Mouse (Mus musculus) gastrocnemius, postnatal 36 days (tissue): ENCODE data around the gene Gm2832. TPM values are rescaled to one million over a fixed set of nuclear protein-coding genes. Genes with fewer than 3 reads are reported as not detected.
"Not testable (repeated sequence)": the region's sequence is repeated elsewhere in the genome, so short reads cannot be mapped to it uniquely, and the experiment has no call there.

Source experiments
- DNase-seq, 2 experiments: peaks; one replicate each; pipeline ENCODE4 v3.0.0; 2022
- intact Hi-C: fragments of 180-260 bp; cut with DNase I; formaldehyde crosslinking; loops from one replicate; pipeline ENCODE4 v1.15.1; 2025
- long read RNA-seq, 2 experiments: library from polyadenylated mRNA; stranded (forward); transcript quantifications; one replicate each; pipeline ENCODE4 v2.0.0; 2021
- total RNA-seq, 2 experiments: library from RNA; stranded (reverse); gene quantifications; 2 replicates each; pipeline ENCODE4 v1.2.3; 2021

Gene Gm2832
- not detected for total RNA-seq
- long read RNA-seq, experiment 1 = 0 reads
- long read RNA-seq, experiment 2 = 0 reads

- DNase-seq, intact Hi-C loops: not testable (repeated sequence)
Observed at GRCm38 (mm10) chr14:41278505-41278904, at the start of gene Gm2832. Gm2832 (plus strand) TSS chr14:41278805.

GRCm38 (mm10) chr14:41263296-41263695, 15.3 kb upstream of the Gm2832 start:
- DNase-seq, intact Hi-C loops: not testable (repeated sequence)

GRCm38 (mm10) chr14:41263853-41264755, 14.5 kb upstream of the Gm2832 start:
- peak; percentile 4 to 18 for DNase-seq
- intact Hi-C loops = not testable (repeated sequence)

- peak; percentile 7 to 19 for DNase-seq
- intact Hi-C loops = not testable (repeated sequence)
Observed at GRCm38 (mm10) chr14:41264756-41265566, 13.6 kb upstream of the Gm2832 start.

DNA sequence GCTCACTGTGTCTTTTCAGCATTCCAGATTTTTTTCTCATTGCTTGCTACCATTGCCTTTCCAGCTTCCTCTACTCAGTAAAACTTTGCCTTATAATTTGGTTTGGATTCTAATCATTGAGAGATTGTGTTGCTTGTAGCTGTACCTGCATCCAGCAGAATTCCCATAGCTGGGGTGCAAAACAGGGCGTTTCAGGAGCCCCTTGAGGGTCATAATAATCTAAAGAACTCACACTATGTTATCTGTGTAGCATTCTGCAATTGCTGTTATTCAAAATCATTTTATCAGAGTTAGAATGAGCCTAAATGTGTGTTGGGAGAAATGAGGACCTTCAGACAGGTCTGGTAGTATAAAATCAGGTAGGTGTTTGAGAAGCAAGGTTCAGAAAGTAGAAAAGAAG, 7.4 kb downstream of the Gm2832 start:
- intact Hi-C loops, DNase-seq: not testable (repeated sequence)

Other genes starting within 250 kb of the Gm2832 start
- gene Dydc2, start 209.6 kb upstream of the Gm2832 start, total RNA-seq = not detected
- not detected for gene Dydc1, start 205.9 kb upstream of the Gm2832 start, total RNA-seq
- gene Mat1a, start 173.8 kb upstream of the Gm2832 start, total RNA-seq = under 1 TPM in 1 of 2 experiments, not detected in 1; 0.36 TPM
- gene Sftpa1, start 147.0 kb upstream of the Gm2832 start, total RNA-seq = not detected
- not detected for gene Mbl1, start 127.3 kb upstream of the Gm2832 start, total RNA-seq
- not detected for gene Sftpd, start 93.7 kb upstream of the Gm2832 start, total RNA-seq
- not detected for gene Gm5798, start 69.8 kb downstream of the Gm2832 start, total RNA-seq
- gene Gm7945, start 107.6 kb downstream of the Gm2832 start, total RNA-seq = not detected
- not detected for gene Gm6482, start 129.5 kb downstream of the Gm2832 start, total RNA-seq
- gene Gm7954, start 174.7 kb downstream of the Gm2832 start, total RNA-seq = not detected
- gene Gm3486, start 210.7 kb downstream of the Gm2832 start, total RNA-seq = not detected